Mouse (Mus musculus) midbrain, embryonic 10.5 days (tissue): ENCODE measurements around the gene Cmc2. TPM values are rescaled to one million over a fixed set of nuclear protein-coding genes. Genes with fewer than 3 reads are reported as not detected.

Experiments used
- DNase-seq: peaks from one replicate; pipeline ENCODE4 v3.0.0-alpha.2; 2017; ENCODE audit warnings: low spot score
- H3K27ac ChIP-seq: fragments of 300-500 bp; sonication (generic); replicated peaks from 2 replicates; pipeline ENCODE4 v1.5.1; 2016; ENCODE audit warnings: mild to moderate bottlenecking
- H3K27me3 ChIP-seq: fragments of 300-500 bp; sonication (generic); 2 replicates; pipeline ENCODE4 v1.6.1; 2016; ENCODE audit warnings: low read depth, mild to moderate bottlenecking; ENCODE audit not compliant: poor library complexity, severe bottlenecking
- H3K36me3 ChIP-seq: fragments of 300-500 bp; sonication (generic); 2 replicates; pipeline ENCODE4 v1.6.1; 2016; ENCODE audit warnings: mild to moderate bottlenecking, moderate library complexity
- H3K4me1 ChIP-seq: fragments of 300-500 bp; sonication (generic); 2 replicates; pipeline ENCODE4 v1.6.1; 2016
- H3K4me3 ChIP-seq: fragments of 300-500 bp; sonication (generic); 2 replicates; pipeline ENCODE4 v1.5.1; 2016; ENCODE audit warnings: mild to moderate bottlenecking, moderate library complexity
- H3K9me3 ChIP-seq: fragments of 300-500 bp; sonication (generic); replicated peaks from 2 replicates; pipeline ENCODE4 v1.6.1; 2016; ENCODE audit warnings: mild to moderate bottlenecking
- WGBS: fragments of 180-500 bp; shearing (Covaris S2); methylation state at CpG from one replicate; pipeline ENCODE4 v1.1.7; 2016; 5-methylcytosine and 5-hydroxymethylcytosine counted together
- polyA plus RNA-seq: library from polyadenylated mRNA; unstranded; fragments of >200 nt; fragmentation: Nextera tagmentation; extraction: Ambion mirVana; gene quantifications from 2 replicates; pipeline ENCODE4 v1.2.1, GENCODE M21; 2016

The Cmc2 gene
- polyA plus RNA-seq, 1 experiment from 2014 or later, result 81.5 TPM

GRCm38 (mm10) chr8:116864514-116864913 is 56.7 kb downstream of the Cmc2 start:
- H3K36me3 ChIP-seq, result no peaks in the 10 kb centered on the region
- peaks cover 37% of the 10 kb centered on the region for H3K27me3 ChIP-seq
- no peak for DNase-seq
- H3K27ac ChIP-seq, result no peak overlapping the region
- H3K9me3 ChIP-seq, result no peaks in the 10 kb centered on the region
- no peak overlapping the region for H3K4me3 ChIP-seq
- H3K4me1 ChIP-seq, result peaks cover 7% of the 10 kb centered on the region
- WGBS, result 92% methylated on average over 3 of the region's 3 CpGs

GRCm38 (mm10) chr8:116864022-116864387 is 57.2 kb downstream of the Cmc2 start:
- no peak for DNase-seq
- WGBS, result 60% methylated on average over 9 of the region's 9 CpGs
- no peaks in the 10 kb centered on the region for H3K36me3 ChIP-seq

GRCm38 (mm10) chr8:116863357-116864021 is 57.8 kb downstream of the Cmc2 start:
- 4% methylated on average over 30 of the region's 30 CpGs for WGBS
- Histone ChIP-seq H3K27me3 (peaks cover 37% of the 10 kb centered on the region), H3K27ac (peak overlapping the region; percentile 39; the same call in 1 of the 2 replicates), H3K4me3 (peak overlapping the region; percentile 54), H3K9me3 (no peaks in the 10 kb centered on the region), H3K36me3 (no peaks in the 10 kb centered on the region), H3K4me1 (peaks cover 7% of the 10 kb centered on the region)
- peak; percentile 48 for DNase-seq

More at GRCm38 (mm10) chr8:116864022-116864387, 57.2 kb downstream of the Cmc2 start:
- Histone ChIP-seq H3K4me1 (peaks cover 7% of the 10 kb centered on the region), H3K27ac (no peak overlapping the region), H3K9me3 (no peaks in the 10 kb centered on the region), H3K27me3 (peaks cover 37% of the 10 kb centered on the region), H3K4me3 (no peak overlapping the region)

- no peak for DNase-seq
- 79% methylated on average over 4 of the region's 4 CpGs for WGBS
Measured at GRCm38 (mm10) chr8:116862191-116862590, 59.1 kb downstream of the Cmc2 start.

GRCm38 (mm10) chr8:116852042-116852441 is 69.2 kb downstream of the Cmc2 start:
- no peaks in the 10 kb centered on the region for H3K27me3 ChIP-seq
- DNase-seq, result no peak
- H3K27ac ChIP-seq, result no peak overlapping the region
- H3K4me1 ChIP-seq, result no peaks in the 10 kb centered on the region
- 87% methylated on average over 11 of the region's 11 CpGs for WGBS
- no peak overlapping the region for H3K4me3 ChIP-seq
- H3K36me3 ChIP-seq, result no peaks in the 10 kb centered on the region
- H3K9me3 ChIP-seq, result 0 out of 2 replicates have a peak, but pooled peaks cover 5% of the 10 kb centered on the region

More at GRCm38 (mm10) chr8:116862191-116862590, 59.1 kb downstream of the Cmc2 start:
- Histone ChIP-seq H3K4me3 (no peak overlapping the region), H3K9me3 (no peaks in the 10 kb centered on the region), H3K36me3 (no peaks in the 10 kb centered on the region), H3K27ac (no peak overlapping the region), H3K4me1 (peaks cover 7% of the 10 kb centered on the region), H3K27me3 (peaks cover 37% of the 10 kb centered on the region)

- Histone ChIP-seq H3K27ac (no peak overlapping the region), H3K27me3 (no peaks in the 10 kb centered on the region), H3K4me3 (no peak overlapping the region), H3K4me1 (no peaks in the 10 kb centered on the region), H3K9me3 (0 out of 2 replicates have a peak, but pooled peaks cover 5% of the 10 kb centered on the region), H3K36me3 (no peaks in the 10 kb centered on the region)
- no peak for DNase-seq
- 86% methylated on average over 3 of the region's 3 CpGs for WGBS
Measured at GRCm38 (mm10) chr8:116848042-116848441, 73.2 kb downstream of the Cmc2 start.

- Histone ChIP-seq H3K4me1 (0 out of 2 replicates have a peak, but pooled peaks cover 2% of the 10 kb centered on the region), H3K27me3 (no peaks in the 10 kb centered on the region), H3K9me3 (no peaks in the 10 kb centered on the region), H3K4me3 (no peak overlapping the region), H3K36me3 (no peaks in the 10 kb centered on the region), H3K27ac (no peak overlapping the region)
- DNase-seq, result no peak
- 86% methylated on average over 6 of the region's 6 CpGs for WGBS
Measured at GRCm38 (mm10) chr8:116842678-116843077, 78.6 kb downstream of the Cmc2 start.

Other genes starting within 250 kb of the Cmc2 start
- gene Cdyl2, start 188.5 kb downstream of the Cmc2 start, polyA plus RNA-seq, result 6.3 and 7.0 TPM in 2 replicates
- gene Cenpn, start 275 bp upstream of the Cmc2 start, polyA plus RNA-seq, result 61.5 and 71.6 TPM in 2 replicates
- 12.6 and 15.3 TPM in 2 replicates for gene Atmin, start 21.9 kb upstream of the Cmc2 start, polyA plus RNA-seq
- gene 1700030J22Rik, start 57.5 kb upstream of the Cmc2 start, polyA plus RNA-seq, result 2.8 and 3.6 TPM in 2 replicates
- gene Gcsh, start 72.1 kb upstream of the Cmc2 start, polyA plus RNA-seq, result 171 and 194 TPM in 2 replicates
- gene Pkd1l2, start 161.0 kb upstream of the Cmc2 start, polyA plus RNA-seq, result 0.05 TPM in 1 of 2 replicates, not detected in the other
- gene Bco1, start 174.4 kb upstream of the Cmc2 start, polyA plus RNA-seq, result 0.05 and 0.10 TPM in 2 replicates
- gene Gan, start 236.7 kb upstream of the Cmc2 start, polyA plus RNA-seq, result 2.3 and 2.4 TPM in 2 replicates